Mouse (Mus musculus): ENCODE data around the gene Gm17387. TPM values are rescaled to one million over a fixed set of nuclear protein-coding genes. Genes with fewer than 3 reads are reported as not detected.

Gene Gm17387
- not detected for polyA plus RNA-seq (2014; fragmentation: Illumina TruSeq; extraction: RNeasy Lipid Tissue Mini Kit (QIAGEN cat#74804); ENCODE audit: low read depth, low replicate concordance)

GRCm38 (mm10) chr7:141028831-141029230, at the start of gene Gm17387:
Gene Gm17387 (plus strand): TSS chr7:141029131.

GRCm38 (mm10) chr7:141010593-141010992, 18.3 kb upstream of the Gm17387 start, which contains the start of gene Ifitm3:
Gene Ifitm3 (minus strand): TSS chr7:141010770.

GRCm38 (mm10) chr7:141017824-141018223, 11.1 kb upstream of the Gm17387 start, which contains the start of gene Ifitm6:
Gene Ifitm6 (minus strand): TSS chr7:141017924.

GRCm38 (mm10) chr7:141060426-141061242, 31.7 kb downstream of the Gm17387 start, which contains the start of gene B4galnt4:
Gene B4galnt4 (plus strand): TSS chr7:141061104.

GRCm38 (mm10) chr7:141077841-141078240, 48.9 kb downstream of the Gm17387 start, which contains the start of gene Pkp3:
Gene Pkp3 (plus strand): TSS chr7:141078218.

Other genes starting within 250 kb of the Gm17387 start
- not detected for gene Syce1, start 241.3 kb upstream of the Gm17387 start, polyA plus RNA-seq (2014; fragmentation: Illumina TruSeq; extraction: RNeasy Lipid Tissue Mini Kit (QIAGEN cat#74804); ENCODE audit: low read depth, low replicate concordance)
- gene Zfp941, start 207.0 kb upstream of the Gm17387 start, polyA plus RNA-seq (2014; fragmentation: Illumina TruSeq; extraction: RNeasy Lipid Tissue Mini Kit (QIAGEN cat#74804); ENCODE audit: low read depth, low replicate concordance) = 1.1 TPM
- 2.1 TPM for gene Urah, start 194.1 kb upstream of the Gm17387 start, polyA plus RNA-seq (2014; fragmentation: Illumina TruSeq; extraction: RNeasy Lipid Tissue Mini Kit (QIAGEN cat#74804); ENCODE audit: low read depth, low replicate concordance)
- not detected for gene Scgb1c1, start 183.6 kb upstream of the Gm17387 start, polyA plus RNA-seq (2014; fragmentation: Illumina TruSeq; extraction: RNeasy Lipid Tissue Mini Kit (QIAGEN cat#74804); ENCODE audit: low read depth, low replicate concordance)
- not detected for gene Odf3, start 181.3 kb upstream of the Gm17387 start, polyA plus RNA-seq (2014; fragmentation: Illumina TruSeq; extraction: RNeasy Lipid Tissue Mini Kit (QIAGEN cat#74804); ENCODE audit: low read depth, low replicate concordance)
- not detected for gene Gm45785, start 172.8 kb upstream of the Gm17387 start, polyA plus RNA-seq (2014; fragmentation: Illumina TruSeq; extraction: RNeasy Lipid Tissue Mini Kit (QIAGEN cat#74804); ENCODE audit: low read depth, low replicate concordance)
- gene Ric8a, start 172.2 kb upstream of the Gm17387 start, polyA plus RNA-seq (2014; fragmentation: Illumina TruSeq; extraction: RNeasy Lipid Tissue Mini Kit (QIAGEN cat#74804); ENCODE audit: low read depth, low replicate concordance) = 4.2 TPM
- 3.2 TPM for gene Bet1l, start 171.6 kb upstream of the Gm17387 start, polyA plus RNA-seq (2014; fragmentation: Illumina TruSeq; extraction: RNeasy Lipid Tissue Mini Kit (QIAGEN cat#74804); ENCODE audit: low read depth, low replicate concordance)
- 149 TPM for gene Psmd13, start 147.2 kb upstream of the Gm17387 start, polyA plus RNA-seq (2014; fragmentation: Illumina TruSeq; extraction: RNeasy Lipid Tissue Mini Kit (QIAGEN cat#74804); ENCODE audit: low read depth, low replicate concordance)
- gene Sirt3, start 146.8 kb upstream of the Gm17387 start, polyA plus RNA-seq (2014; fragmentation: Illumina TruSeq; extraction: RNeasy Lipid Tissue Mini Kit (QIAGEN cat#74804); ENCODE audit: low read depth, low replicate concordance) = 4.8 TPM
- not detected for gene Cox8b, start 128.7 kb upstream of the Gm17387 start, polyA plus RNA-seq (2014; fragmentation: Illumina TruSeq; extraction: RNeasy Lipid Tissue Mini Kit (QIAGEN cat#74804); ENCODE audit: low read depth, low replicate concordance)
- 5.4 TPM for gene Nlrp6, start 108.2 kb upstream of the Gm17387 start, polyA plus RNA-seq (2014; fragmentation: Illumina TruSeq; extraction: RNeasy Lipid Tissue Mini Kit (QIAGEN cat#74804); ENCODE audit: low read depth, low replicate concordance)
- 1.1 TPM for gene Pgghg, start 87.7 kb upstream of the Gm17387 start, polyA plus RNA-seq (2014; fragmentation: Illumina TruSeq; extraction: RNeasy Lipid Tissue Mini Kit (QIAGEN cat#74804); ENCODE audit: low read depth, low replicate concordance)
- not detected for gene Ifitm5, start 78.8 kb upstream of the Gm17387 start, polyA plus RNA-seq (2014; fragmentation: Illumina TruSeq; extraction: RNeasy Lipid Tissue Mini Kit (QIAGEN cat#74804); ENCODE audit: low read depth, low replicate concordance)
- gene Gm45717, start 73.2 kb upstream of the Gm17387 start, polyA plus RNA-seq (2014; fragmentation: Illumina TruSeq; extraction: RNeasy Lipid Tissue Mini Kit (QIAGEN cat#74804); ENCODE audit: low read depth, low replicate concordance) = not detected
- 44.1 TPM for gene Ifitm2, start 73.1 kb upstream of the Gm17387 start, polyA plus RNA-seq (2014; fragmentation: Illumina TruSeq; extraction: RNeasy Lipid Tissue Mini Kit (QIAGEN cat#74804); ENCODE audit: low read depth, low replicate concordance)
- 5.3 TPM for gene Ifitm1, start 61.9 kb upstream of the Gm17387 start, polyA plus RNA-seq (2014; fragmentation: Illumina TruSeq; extraction: RNeasy Lipid Tissue Mini Kit (QIAGEN cat#74804); ENCODE audit: low read depth, low replicate concordance)
- 4.6 TPM for gene Ifitm3, start 18.4 kb upstream of the Gm17387 start, polyA plus RNA-seq (2014; fragmentation: Illumina TruSeq; extraction: RNeasy Lipid Tissue Mini Kit (QIAGEN cat#74804); ENCODE audit: low read depth, low replicate concordance)
- not detected for gene Ifitm6, start 11.2 kb upstream of the Gm17387 start, polyA plus RNA-seq (2014; fragmentation: Illumina TruSeq; extraction: RNeasy Lipid Tissue Mini Kit (QIAGEN cat#74804); ENCODE audit: low read depth, low replicate concordance)
- gene B4galnt4, start 32.0 kb downstream of the Gm17387 start, polyA plus RNA-seq (2014; fragmentation: Illumina TruSeq; extraction: RNeasy Lipid Tissue Mini Kit (QIAGEN cat#74804); ENCODE audit: low read depth, low replicate concordance) = not detected
- not detected for gene Pkp3, start 49.1 kb downstream of the Gm17387 start, polyA plus RNA-seq (2014; fragmentation: Illumina TruSeq; extraction: RNeasy Lipid Tissue Mini Kit (QIAGEN cat#74804); ENCODE audit: low read depth, low replicate concordance)
- gene Sigirr, start 71.4 kb downstream of the Gm17387 start, polyA plus RNA-seq (2014; fragmentation: Illumina TruSeq; extraction: RNeasy Lipid Tissue Mini Kit (QIAGEN cat#74804); ENCODE audit: low read depth, low replicate concordance) = 3.4 TPM
- gene Ano9, start 88.7 kb downstream of the Gm17387 start, polyA plus RNA-seq (2014; fragmentation: Illumina TruSeq; extraction: RNeasy Lipid Tissue Mini Kit (QIAGEN cat#74804); ENCODE audit: low read depth, low replicate concordance) = 6.5 TPM
- gene Ptdss2, start 93.3 kb downstream of the Gm17387 start, polyA plus RNA-seq (2014; fragmentation: Illumina TruSeq; extraction: RNeasy Lipid Tissue Mini Kit (QIAGEN cat#74804); ENCODE audit: low read depth, low replicate concordance) = 28.9 TPM
- 0.89 TPM for gene Rnh1, start 143.7 kb downstream of the Gm17387 start, polyA plus RNA-seq (2014; fragmentation: Illumina TruSeq; extraction: RNeasy Lipid Tissue Mini Kit (QIAGEN cat#74804); ENCODE audit: low read depth, low replicate concordance)
- gene Hras, start 164.9 kb downstream of the Gm17387 start, polyA plus RNA-seq (2014; fragmentation: Illumina TruSeq; extraction: RNeasy Lipid Tissue Mini Kit (QIAGEN cat#74804); ENCODE audit: low read depth, low replicate concordance) = 9.9 TPM
- 0.69 TPM for gene Lrrc56, start 165.0 kb downstream of the Gm17387 start, polyA plus RNA-seq (2014; fragmentation: Illumina TruSeq; extraction: RNeasy Lipid Tissue Mini Kit (QIAGEN cat#74804); ENCODE audit: low read depth, low replicate concordance)
- gene Lmntd2, start 184.9 kb downstream of the Gm17387 start, polyA plus RNA-seq (2014; fragmentation: Illumina TruSeq; extraction: RNeasy Lipid Tissue Mini Kit (QIAGEN cat#74804); ENCODE audit: low read depth, low replicate concordance) = 0.20 TPM
- 5.0 TPM for gene Rassf7, start 186.7 kb downstream of the Gm17387 start, polyA plus RNA-seq (2014; fragmentation: Illumina TruSeq; extraction: RNeasy Lipid Tissue Mini Kit (QIAGEN cat#74804); ENCODE audit: low read depth, low replicate concordance)
- gene Phrf1, start 199.7 kb downstream of the Gm17387 start, polyA plus RNA-seq (2014; fragmentation: Illumina TruSeq; extraction: RNeasy Lipid Tissue Mini Kit (QIAGEN cat#74804); ENCODE audit: low read depth, low replicate concordance) = 13.1 TPM
- gene Irf7, start 237.3 kb downstream of the Gm17387 start, polyA plus RNA-seq (2014; fragmentation: Illumina TruSeq; extraction: RNeasy Lipid Tissue Mini Kit (QIAGEN cat#74804); ENCODE audit: low read depth, low replicate concordance) = 12.1 TPM
- 46.1 TPM for gene Cdhr5, start 247.7 kb downstream of the Gm17387 start, polyA plus RNA-seq (2014; fragmentation: Illumina TruSeq; extraction: RNeasy Lipid Tissue Mini Kit (QIAGEN cat#74804); ENCODE audit: low read depth, low replicate concordance)

All from kidney, adult 10 weeks (tissue).